Mouse (Mus musculus) urinary bladder, postnatal 25 days (tissue): ENCODE results near the gene Ypel3.
"Not testable (repeated sequence)": the region's sequence is repeated elsewhere in the genome, so short reads cannot be mapped to it uniquely, and the experiment has no call there.

Experiments
- DNase-seq: peaks from one replicate; pipeline ENCODE4 v3.0.0; 2022; ENCODE audit warnings: low spot score

Gene Ypel3

DNA sequence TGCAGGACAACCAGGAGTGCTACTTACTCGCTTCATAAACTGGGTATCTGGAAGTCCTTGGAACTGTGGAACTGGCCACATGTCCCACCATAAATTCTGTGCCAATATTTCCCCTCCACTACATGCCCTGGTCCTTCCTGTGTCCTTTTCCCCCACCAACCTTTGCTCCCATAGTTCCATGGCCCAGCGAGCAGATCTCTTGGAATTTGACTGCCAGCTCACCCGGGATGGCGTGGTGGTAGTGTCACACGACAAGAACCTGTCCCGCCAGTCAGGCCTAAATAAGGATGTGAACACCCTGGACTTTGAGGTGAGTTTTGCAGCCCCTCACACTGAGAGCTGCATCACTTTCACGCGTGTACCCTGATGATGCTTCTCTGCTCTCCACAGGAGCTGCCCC lies 9.8 kb upstream of the Ypel3 start:
- DNase-seq = no peak

- no peak for DNase-seq
Observed at GRCm38 (mm10) chr7:126770784-126771183, 6.0 kb upstream of the Ypel3 start.

DNA sequence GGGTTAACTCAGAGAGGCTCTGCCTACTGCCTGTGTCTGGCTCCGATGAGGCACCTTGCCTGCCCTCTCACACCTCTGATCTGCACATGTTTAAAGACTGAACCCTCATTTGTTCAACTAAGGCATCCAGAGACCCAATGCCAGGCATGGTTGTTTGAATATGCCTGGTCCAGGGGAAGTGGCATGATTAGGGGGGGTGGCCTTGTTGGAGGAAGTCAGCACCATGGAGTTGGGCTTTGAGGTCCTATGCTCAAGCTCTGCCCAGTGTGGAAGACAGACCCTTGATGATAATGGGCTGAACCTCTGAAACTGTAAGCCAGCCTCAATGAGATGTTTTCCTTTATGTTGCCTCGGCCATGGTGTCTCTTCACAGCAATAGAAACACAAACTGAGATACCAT lies 3.4 kb upstream of the Ypel3 start:
- DNase-seq = no peak

DNA sequence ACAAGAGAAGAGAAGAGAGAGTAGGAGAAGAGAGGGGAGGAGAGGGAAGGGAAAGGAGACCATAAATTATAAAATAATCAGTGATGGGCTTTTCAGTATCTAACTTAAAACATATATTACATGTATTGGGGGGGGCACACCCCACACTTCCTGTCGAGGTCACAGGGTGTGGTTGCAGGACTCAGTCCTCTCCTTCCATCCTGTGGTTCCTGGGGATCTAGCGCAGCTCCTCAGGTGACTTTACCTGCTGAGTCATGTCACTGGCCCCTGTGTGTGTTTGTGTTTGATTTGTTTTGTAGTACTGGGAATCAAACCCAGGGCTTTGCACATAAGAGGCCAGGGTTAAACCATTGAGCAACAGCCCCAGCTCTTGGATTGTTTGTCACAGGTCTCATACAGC lies 2.3 kb upstream of the Ypel3 start:
- no peak for DNase-seq

DNA sequence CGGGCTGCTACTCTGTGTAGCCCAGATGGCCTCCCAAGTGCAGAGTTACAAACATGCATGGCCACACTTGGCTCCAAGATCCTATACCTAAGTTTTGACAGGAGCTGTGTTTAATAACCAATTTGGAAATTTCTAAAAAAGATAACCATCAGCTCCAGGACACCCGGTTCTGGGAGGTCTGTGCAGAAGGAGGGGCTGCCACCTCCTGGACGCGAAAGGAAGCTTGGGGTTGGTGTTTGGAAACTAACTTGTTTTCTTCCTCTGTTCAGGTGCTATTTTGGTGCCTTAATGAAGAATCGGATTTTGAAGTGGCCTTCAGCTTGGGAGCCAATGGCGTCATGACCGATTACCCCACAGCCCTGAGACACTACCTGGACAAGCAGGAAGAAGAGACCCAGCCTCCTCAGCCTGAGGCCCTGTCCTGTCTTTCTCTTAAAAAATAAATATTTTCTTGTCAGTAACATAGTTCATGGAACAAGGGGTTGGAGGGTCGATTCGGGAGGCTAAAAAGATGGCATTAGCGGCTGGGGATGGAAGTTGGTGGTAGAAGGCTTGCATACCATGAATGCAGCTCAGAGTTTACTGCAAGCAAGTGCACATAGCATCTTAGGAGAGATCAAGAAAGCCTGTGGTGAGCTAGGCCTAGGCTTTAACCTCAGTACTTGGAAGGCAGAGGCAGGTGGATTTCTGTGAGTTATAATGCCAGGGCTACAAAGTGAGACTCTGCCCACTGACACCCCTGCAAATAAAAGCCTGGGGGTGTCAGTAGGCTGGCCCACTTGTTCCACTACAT lies 1.4 kb upstream of the Ypel3 start:
- no peak for DNase-seq

- no peak for DNase-seq
Observed at GRCm38 (mm10) chr7:126775978-126776234, 849 bp upstream of the Ypel3 start.

- DNase-seq = no peak
Observed at GRCm38 (mm10) chr7:126777476-126777875, 721 bp downstream of the Ypel3 start.

GRCm38 (mm10) chr7:126778147-126778546 lies 1.4 kb downstream of the Ypel3 start:
- no peak for DNase-seq

DNA sequence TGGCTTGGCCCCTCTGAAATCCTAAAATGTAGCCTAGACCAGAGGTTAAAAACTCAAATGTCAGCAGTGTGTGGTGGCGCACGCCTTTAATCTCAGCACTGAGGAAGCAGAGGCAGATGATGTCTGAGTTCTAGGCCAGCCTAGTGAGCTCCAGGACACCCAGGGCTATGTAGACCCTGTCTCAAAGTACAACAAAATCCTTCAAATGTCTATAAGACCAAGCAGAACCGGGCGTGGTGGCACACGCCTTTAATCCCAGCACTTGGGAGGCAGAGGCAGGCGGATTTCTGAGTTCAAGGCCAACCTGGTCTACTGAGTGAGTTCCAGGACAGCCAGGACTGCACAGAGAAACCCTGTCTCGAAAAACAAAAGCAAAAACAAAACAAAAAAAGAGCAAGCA lies 2.3 kb downstream of the Ypel3 start:
- DNase-seq = not testable (repeated sequence)

GRCm38 (mm10) chr7:126779983-126780970 lies 3.5 kb downstream of the Ypel3 start:
- peak; percentile 80 for DNase-seq

GRCm38 (mm10) chr7:126780971-126781635 lies 4.3 kb downstream of the Ypel3 start, which contains the start of gene Tbx6:
TSS of gene Tbx6 (plus strand) at chr7:126781483.
- no peak for DNase-seq

GRCm38 (mm10) chr7:126781661-126782370 lies 5.1 kb downstream of the Ypel3 start:
- DNase-seq = no peak

DNA sequence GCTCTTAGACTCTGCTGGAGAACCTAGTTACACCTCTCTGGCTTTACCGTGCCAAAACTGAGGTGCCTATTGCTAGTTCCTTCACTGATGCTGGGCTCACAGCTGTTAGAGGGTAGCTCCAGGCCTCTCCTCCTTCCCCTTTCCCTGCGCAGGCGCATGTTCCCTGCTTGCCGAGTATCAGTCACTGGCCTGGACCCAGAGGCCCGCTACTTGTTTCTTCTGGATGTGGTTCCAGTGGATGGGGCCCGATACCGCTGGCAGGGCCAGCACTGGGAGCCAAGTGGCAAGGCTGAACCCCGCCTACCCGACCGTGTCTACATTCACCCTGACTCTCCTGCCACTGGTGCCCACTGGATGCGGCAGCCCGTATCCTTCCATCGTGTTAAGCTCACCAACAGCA lies 5.9 kb downstream of the Ypel3 start:
- no peak for DNase-seq

- DNase-seq = no peak
Observed at GRCm38 (mm10) chr7:126784469-126784868, 7.7 kb downstream of the Ypel3 start.

- no peak for DNase-seq
Observed at GRCm38 (mm10) chr7:126785056-126785455, 8.3 kb downstream of the Ypel3 start.

GRCm38 (mm10) chr7:126786142-126786541 lies 9.4 kb downstream of the Ypel3 start:
- DNase-seq = no peak

DNA sequence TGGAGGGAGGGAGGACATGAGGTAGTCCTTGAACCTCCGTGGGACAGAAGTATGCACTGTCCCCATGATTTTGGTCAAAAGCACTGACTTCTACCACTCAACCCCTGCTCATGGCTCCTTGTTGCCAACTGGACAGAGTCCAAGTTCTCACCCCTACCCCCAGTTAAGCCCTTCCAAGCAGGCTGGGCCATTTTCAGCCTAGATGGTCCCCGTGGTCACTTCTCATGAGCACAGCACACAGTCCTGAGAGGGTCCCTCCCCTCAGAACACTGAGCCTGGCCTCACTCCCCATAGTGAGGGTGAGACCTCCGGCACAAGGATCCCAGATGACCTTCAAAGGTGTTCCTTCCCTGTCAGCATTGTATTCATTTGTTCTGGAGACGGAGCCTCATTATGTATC lies 12.4 kb downstream of the Ypel3 start:
- no peak for DNase-seq

DNA sequence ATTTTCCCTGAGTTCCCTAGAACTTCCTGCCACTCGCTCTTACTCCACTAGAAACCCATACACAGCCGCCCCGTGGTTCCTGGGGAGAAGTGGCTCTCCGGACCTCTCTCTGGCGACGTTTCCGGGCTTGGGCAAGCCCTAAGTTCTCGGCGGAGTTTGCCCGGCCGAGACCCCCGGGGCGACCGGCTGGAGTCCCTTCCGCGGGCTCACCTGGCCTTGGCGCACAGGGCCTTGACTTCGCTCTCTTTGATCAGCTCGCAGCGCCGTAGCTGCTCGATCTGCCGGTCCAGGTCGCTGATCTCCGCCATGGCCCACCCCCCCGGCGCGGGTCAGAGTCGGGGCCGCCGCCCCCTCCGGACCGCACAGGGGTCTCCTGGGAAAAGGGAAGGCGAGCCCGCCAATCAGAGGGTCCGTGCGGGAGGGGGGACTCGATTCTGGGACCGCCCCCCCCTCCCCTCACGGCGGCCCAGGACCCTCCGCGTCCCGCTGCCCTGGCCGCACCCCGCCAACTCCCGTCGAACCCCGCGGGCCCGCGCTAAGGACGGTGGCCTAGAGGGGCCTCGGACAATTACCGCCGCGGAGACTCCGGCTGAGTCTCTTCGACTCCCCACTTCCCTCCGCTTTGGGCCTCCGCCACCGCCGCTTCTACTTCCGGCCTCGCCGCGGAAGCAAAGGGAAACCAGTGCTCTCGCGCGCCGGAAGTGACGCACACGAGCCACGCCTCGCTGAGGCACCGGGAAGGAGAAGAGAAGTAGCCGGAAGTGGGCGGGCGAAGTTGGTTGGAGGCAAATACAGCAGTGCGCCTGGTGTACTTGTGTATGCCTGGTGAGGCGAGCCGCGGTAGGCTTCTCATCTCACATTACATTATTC lies 15.3 kb downstream of the Ypel3 start, which contains the start of gene Ppp4c:
TSS of gene Ppp4c (minus strand) at position 646 of the 870 bp plus-strand sequence.
- DNase-seq = peak; percentile 94

DNA sequence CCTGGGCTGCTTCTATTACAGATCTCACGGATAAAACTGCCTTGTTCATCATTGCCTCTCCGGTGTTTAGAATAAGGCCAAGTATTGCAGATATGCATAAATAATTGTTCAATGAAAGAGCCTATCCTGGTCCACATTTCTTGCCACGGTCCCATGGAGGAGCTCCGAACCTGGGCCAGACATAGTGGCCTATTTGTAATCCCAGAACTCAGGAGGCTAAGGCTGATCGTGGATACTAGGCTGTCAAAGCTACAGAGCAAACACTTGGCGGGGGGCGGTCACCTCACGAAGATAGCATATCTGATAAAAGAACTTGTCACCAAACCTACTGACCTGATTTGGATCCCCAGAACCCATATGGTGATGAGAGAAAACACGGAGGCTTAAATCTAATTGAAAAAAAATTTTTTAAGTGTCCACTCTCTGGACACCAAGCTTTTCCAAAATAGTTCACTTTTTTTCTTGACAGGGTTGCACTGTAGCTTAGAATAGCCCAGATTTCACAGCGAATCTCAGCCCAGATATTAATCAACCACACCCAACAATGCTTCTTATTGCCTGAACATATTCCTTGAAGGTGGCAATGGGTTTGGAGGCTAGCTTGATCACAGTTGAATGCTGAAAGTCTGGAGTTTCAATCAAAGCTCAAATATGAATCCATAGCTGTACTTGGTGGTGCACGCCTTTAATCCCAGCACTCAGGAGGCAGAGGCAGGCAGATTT lies 16.1 kb downstream of the Ypel3 start:
- DNase-seq = no peak
